Mouse (Mus musculus): ENCODE results near the gene Agr3.

The Agr3 gene

GRCm38 (mm10) chr12:35925402-35925801 is at the start of gene Agr3:
Gene Agr3, plus strand, starts transcription at chr12:35925620.
- no peak for DNase-seq (ENCODE audit: low spot score)

GRCm38 (mm10) chr12:35884892-35885558 is 40.4 kb upstream of the Agr3 start:
- no peak for DNase-seq (ENCODE audit: low spot score)

GRCm38 (mm10) chr12:35889383-35889782 is 36.0 kb upstream of the Agr3 start:
- DNase-seq (ENCODE audit: low spot score), result no peak

- DNase-seq (ENCODE audit: low spot score), result no peak
Observed at GRCm38 (mm10) chr12:35890756-35891155, 34.7 kb upstream of the Agr3 start.

- DNase-seq (ENCODE audit: low spot score), result no peak
Observed at GRCm38 (mm10) chr12:35894304-35894900, 31.0 kb upstream of the Agr3 start.

- DNase-seq (ENCODE audit: low spot score), result no peak
Observed at GRCm38 (mm10) chr12:35895875-35896763, 29.3 kb upstream of the Agr3 start.

GRCm38 (mm10) chr12:35896764-35897282 is 28.6 kb upstream of the Agr3 start:
- no peak for DNase-seq (ENCODE audit: low spot score)

- DNase-seq (ENCODE audit: low spot score), result no peak
Observed at GRCm38 (mm10) chr12:35910632-35911031, 14.8 kb upstream of the Agr3 start.

GRCm38 (mm10) chr12:35915813-35916212 is 9.6 kb upstream of the Agr3 start:
- no peak for DNase-seq (ENCODE audit: low spot score)

- DNase-seq (ENCODE audit: low spot score), result no peak
Observed at GRCm38 (mm10) chr12:35916467-35916866, 9.0 kb upstream of the Agr3 start.

GRCm38 (mm10) chr12:35918031-35918430 is 7.4 kb upstream of the Agr3 start:
- no peak for DNase-seq (ENCODE audit: low spot score)

- DNase-seq (ENCODE audit: low spot score), result no peak
Observed at GRCm38 (mm10) chr12:35927804-35928203, 2.4 kb downstream of the Agr3 start.

- DNase-seq (ENCODE audit: low spot score), result no peak
Observed at GRCm38 (mm10) chr12:35932816-35933215, 7.4 kb downstream of the Agr3 start.

GRCm38 (mm10) chr12:35951757-35952156 is 26.3 kb downstream of the Agr3 start:
- no peak for DNase-seq (ENCODE audit: low spot score)

GRCm38 (mm10) chr12:35957235-35957634 is 31.8 kb downstream of the Agr3 start:
- no peak for DNase-seq (ENCODE audit: low spot score)

- no peak for DNase-seq (ENCODE audit: low spot score)
Observed at GRCm38 (mm10) chr12:35966098-35966767, 40.8 kb downstream of the Agr3 start.

- no peak for DNase-seq (ENCODE audit: low spot score)
Observed at GRCm38 (mm10) chr12:35966768-35967141, 41.3 kb downstream of the Agr3 start.

- no peak for DNase-seq (ENCODE audit: low spot score)
Observed at GRCm38 (mm10) chr12:35975898-35976297, 50.5 kb downstream of the Agr3 start.

- DNase-seq (ENCODE audit: low spot score), result no peak
Observed at GRCm38 (mm10) chr12:35977633-35978246, 52.3 kb downstream of the Agr3 start.

- no peak for DNase-seq (ENCODE audit: low spot score)
Observed at GRCm38 (mm10) chr12:35979625-35980024, 54.2 kb downstream of the Agr3 start.

- DNase-seq (ENCODE audit: low spot score), result no peak
Observed at GRCm38 (mm10) chr12:35981732-35982360, 56.4 kb downstream of the Agr3 start.

Measured in ovary, postnatal 10 days (tissue).